Mouse (Mus musculus) layer of hippocampus, adult 8-10 months (tissue): ENCODE data around the gene Snx10. TPM values are rescaled to one million over a fixed set of nuclear protein-coding genes. Genes with fewer than 3 reads are reported as not detected.

Experiments
- DNase-seq, 2 experiments: peaks; one replicate each; pipeline ENCODE4 v3.0.0; 2022; ENCODE audit warnings: low spot score in 2 of 2
- total RNA-seq, 4 experiments: library from RNA; stranded (reverse); gene quantifications; 2 replicates each; pipeline ENCODE4 v1.2.4; 2022

Snx10 gene
- total RNA-seq, 4 experiments from 2014 or later: 95.0 to 117 (median 110) TPM

DNA sequence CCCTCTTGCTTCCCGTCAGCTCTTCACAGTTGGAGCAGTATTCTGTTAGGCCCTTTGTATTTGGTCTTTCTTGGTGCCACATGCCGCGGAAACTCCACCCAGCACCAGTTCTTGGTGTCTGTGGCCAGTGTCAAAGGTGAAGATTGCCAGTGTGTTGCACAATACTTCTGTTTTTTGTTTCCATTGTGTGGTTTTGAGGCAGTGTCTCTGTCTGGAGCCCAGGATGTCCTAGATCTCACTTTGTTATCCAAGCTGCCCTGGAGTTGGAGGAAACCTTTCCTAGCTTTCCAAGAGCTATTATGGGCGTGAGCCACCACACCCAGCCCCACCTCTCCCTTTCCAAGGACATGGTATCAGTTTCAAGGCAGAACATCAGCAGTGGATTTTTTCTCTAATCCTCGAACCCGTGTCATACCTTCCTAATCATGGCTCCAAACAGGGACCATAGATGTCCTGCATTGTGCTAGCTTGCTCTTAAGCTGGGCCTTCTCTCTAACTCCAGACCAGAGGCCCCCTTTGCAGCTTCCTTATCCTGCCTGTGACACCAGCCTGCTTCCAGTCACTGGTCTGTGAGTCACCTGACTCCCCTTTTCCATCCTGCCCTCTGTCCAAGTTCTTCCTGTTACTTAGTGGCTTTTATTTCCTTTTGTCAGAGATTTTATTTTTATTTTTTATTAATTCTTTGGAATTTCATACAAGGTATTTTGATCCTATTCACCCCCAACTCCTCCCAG lies 9.9 kb downstream of the Snx10 start:
- DNase-seq: no peak

DNA sequence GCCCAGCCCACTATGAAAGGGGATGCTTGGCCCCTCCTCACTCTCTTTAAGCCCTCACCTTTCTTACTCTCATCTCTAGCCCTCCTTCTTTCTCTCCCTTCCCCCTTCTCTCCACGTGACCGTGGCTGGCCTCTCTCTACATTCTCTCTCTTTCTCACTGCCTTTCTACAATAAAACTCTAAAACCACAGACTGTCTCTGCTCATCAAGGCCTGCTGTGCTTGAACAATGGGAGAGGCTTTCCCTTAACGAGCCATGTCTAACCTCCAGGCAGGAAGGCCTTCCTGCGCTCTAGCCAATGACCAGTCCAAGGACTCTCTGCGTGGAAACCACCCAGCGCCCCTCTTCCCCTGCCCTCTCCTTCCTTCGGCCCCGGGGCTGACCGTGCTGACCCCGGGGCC lies 11.9 kb downstream of the Snx10 start:
- no peak for DNase-seq

DNA sequence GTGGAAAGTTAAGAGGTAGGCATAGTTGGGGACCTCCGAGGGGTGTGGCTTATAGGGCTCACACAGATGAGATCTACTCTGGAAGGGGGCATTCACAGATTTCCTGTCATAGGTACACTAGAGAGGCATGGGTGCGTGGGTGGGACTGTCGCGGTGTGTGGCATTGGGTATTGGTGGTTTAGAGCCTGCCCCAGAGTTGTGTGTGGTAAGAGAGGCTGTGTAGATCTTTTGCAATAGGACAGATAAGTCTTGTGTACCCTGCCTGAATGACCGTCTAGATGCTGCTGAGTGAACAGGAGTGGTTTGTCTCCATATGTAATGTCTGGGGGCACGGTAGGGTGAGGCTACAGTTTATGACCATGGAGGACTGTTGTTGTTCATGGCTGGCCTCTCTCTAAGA lies 16.8 kb downstream of the Snx10 start:
- no peak for DNase-seq

DNA sequence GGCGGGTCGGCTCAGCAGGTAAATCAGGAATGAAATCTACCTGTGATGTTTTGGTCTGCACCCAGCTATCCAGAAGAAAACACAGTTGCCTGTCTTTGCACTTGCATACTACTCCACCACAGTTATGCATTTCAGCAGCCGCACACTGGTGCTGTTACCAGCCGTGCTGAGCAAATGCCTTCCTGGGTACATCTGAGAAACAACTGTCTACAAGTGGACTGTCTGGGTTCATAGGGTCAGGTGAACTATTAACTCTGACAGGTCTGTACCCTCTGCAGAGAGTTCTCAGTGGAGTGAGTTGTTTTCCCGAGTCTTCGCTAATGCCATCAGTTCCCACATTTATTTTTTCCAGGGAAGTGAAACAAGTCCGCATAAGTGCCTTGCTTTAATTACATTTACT lies 17.7 kb downstream of the Snx10 start:
- DNase-seq: no peak

DNA sequence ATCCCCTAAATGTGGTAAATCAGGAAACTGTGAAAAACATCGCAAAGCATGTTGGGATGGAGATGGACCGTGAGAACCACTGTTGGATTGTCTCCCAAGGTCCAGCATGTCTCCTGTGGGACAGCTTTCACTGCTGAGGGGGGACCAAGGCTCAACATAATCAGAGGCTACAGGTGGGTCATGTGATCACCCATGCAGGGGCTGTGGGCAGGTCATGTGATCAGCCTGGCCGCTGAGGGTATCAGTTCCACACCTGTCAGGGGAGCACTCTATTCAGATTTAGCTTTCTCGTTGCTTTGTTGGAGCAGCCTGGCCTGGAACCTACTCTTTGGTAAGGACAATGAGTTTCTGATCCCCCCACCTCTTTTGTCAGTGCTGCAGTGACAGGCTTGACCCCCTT lies 18.4 kb downstream of the Snx10 start:
- no peak for DNase-seq

DNA sequence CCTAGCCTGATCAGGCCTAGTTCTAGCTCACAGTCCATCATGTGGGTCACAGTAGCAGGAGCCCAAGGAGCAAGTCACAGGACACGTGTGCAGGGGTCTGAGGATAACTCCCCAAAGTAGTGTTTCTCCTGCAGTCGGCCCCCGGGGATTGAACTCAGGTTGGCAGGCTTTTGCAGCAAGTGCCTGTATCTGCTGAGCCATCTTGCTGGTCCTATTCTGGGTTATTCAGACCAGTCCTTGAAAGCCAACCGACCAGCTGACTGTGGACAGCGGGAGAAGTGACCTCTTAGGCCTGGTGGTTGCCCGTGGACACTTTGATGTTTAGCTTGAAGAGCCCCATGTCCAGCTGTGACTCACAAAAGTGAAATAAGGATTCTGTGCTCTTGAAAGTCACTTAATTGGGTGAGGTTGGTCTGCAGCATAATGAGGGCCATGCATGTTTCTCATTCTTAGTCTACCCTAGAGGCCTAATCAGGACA lies 20.0 kb downstream of the Snx10 start:
- DNase-seq: no peak

DNA sequence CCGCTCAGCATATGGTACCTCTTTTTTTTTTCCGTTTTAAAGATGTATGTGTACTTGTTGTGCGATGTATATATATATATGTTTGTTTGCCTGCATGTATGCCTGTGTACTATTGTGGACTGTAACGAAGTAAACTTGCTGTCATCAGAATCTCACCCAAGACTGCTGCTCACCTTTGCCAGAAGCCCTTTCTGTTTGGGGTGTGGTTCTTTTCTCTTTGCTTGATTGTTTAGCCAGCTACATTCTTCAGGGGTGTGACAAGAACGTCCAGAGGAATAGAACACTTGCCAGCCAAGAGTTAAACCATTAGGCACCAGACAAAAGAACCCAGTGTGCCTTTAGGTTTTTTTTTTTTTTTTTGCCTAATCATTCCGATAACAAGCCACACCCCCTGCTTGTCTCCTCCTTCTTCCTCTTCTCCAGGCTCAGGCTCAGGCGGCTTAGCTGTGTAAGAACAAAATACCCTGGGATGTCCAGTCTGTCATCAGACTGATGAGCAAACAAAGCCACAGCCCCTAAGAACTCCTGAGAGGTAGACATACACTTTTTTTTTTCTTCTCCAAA lies 20.5 kb downstream of the Snx10 start:
- no peak for DNase-seq

DNA sequence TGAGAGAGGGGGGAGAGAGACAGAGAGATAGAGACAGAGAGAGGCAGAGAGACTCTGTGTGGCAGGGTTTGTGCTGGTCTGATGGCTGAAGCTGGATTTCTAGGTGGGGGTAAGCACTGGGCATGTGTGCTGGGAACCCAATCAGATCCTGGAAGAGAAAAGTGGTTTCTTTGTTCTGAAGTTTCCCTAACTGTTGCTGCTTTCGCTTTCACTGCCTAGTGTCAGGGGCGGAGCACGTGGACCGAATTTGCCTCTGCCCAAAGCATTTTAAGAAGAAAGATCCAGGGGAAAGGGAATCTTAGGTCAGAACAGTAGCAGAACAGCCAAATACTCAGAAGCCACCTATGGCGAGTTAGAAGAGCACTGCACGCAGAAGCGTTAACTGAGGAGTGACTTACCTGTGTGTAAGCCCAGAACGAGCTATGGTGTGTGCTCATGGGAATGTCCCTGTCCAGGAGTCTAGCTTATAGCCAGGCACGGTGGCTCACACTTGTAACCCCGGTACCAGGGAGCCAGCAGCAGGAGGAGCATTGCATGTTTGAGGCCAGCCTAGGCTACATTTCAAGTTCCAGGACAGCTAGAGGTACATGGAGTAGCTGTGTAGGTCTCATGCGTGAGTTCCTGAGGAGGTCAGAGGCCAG lies 21.6 kb downstream of the Snx10 start:
- DNase-seq: no peak

DNA sequence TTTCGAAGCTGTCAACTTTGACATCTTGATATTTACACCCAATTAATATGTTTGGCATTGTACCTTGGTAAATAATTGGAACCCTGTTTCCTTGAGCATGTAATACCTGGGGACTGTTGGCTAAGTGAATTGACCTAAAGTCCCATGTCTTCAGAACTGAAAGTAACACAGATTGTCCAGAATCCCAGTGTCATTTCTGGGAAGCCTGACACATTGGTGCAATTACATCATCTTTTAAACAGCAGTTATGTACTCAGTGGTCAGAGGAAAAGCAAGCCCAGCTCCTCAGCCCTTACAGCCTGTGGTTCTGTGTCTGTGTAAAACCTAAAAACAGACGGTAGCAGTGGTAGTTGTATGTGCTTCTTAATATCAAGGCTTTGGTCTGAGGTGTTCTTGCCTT lies 22.4 kb downstream of the Snx10 start:
- no peak for DNase-seq

DNA sequence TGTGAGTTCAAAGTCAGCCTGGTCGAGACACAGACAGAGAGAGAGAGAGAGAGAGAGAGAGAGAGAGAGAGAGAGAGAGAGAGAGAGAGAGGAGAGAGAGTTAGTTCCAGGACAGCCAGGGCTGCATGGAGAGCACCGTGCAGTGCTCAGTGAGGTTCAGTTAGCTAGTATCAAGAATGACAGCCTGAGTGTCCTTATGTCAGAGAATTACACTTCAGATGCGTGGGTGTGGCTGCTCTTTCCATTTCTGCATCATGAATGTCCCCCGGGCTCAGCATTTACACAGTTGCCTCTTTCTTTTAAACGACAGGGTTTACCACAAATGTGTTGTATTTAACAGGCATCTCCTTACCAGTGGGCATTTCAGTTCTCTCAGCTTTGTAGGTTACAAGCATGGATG lies 25.1 kb downstream of the Snx10 start:
- DNase-seq: no peak

DNA sequence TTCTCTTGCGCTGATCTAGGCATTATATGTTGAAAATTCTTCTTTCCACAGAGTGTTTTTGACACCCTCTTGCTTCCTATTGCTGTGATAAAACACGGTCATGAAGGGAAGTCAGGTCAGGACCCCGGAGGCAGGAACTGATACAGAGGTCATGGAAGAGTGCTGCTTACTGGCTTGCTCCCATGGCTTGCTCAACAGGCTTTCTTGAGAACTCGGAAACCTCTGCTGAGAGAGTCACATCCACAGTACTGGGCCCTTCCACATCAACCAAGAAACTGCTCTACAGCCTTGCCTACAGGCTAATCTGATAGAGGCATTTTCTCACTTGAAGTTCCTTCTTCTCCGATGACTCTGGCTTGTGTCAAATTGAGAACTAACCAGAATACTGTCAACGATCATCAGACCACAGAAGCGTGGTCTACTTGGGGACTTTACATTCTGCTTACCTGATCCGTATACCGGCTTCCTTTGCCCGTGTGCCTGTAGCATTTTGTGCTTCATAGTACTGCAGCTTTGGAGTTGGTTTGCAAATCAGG lies 27.6 kb downstream of the Snx10 start:
- DNase-seq: no peak

DNA sequence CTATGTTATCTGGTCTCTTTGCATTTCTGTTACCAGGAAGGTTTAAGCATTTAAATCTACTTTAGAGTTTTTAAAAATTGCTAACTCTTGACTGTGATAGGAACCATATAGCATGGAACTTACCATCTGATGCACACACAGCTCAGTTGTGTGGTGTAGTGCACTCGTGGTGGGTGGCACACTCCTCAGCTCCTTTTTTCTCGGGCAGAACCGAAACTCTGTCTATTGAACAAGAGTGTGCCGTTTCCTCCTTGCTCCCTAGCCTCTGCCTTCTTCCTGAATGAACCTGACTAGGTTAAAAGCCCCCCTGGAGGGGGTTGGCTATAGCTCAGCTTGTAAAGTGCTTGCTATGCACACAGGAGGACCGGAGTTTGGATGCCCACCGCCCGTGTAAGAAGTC lies 32.9 kb downstream of the Snx10 start:
- DNase-seq: no peak

DNA sequence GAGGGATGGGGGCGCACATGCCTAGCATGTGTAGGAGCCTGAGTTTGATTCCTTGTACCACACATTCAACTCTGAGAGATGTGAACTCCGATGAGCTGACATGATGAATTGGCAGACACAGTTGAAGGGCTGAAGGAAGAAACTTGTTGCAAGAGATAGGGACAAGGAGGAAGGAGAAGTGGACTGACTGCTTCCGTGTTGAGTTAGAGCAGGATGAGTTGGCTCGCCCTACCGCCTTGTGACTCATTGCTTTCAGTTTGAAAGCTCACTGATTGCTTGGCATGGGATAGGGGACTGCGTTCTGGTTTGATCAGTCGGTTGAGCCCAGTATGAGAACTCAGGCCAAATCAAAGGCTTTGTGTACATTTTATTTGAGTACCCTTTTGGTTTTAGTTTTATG lies 34.6 kb downstream of the Snx10 start:
- no peak for DNase-seq

DNA sequence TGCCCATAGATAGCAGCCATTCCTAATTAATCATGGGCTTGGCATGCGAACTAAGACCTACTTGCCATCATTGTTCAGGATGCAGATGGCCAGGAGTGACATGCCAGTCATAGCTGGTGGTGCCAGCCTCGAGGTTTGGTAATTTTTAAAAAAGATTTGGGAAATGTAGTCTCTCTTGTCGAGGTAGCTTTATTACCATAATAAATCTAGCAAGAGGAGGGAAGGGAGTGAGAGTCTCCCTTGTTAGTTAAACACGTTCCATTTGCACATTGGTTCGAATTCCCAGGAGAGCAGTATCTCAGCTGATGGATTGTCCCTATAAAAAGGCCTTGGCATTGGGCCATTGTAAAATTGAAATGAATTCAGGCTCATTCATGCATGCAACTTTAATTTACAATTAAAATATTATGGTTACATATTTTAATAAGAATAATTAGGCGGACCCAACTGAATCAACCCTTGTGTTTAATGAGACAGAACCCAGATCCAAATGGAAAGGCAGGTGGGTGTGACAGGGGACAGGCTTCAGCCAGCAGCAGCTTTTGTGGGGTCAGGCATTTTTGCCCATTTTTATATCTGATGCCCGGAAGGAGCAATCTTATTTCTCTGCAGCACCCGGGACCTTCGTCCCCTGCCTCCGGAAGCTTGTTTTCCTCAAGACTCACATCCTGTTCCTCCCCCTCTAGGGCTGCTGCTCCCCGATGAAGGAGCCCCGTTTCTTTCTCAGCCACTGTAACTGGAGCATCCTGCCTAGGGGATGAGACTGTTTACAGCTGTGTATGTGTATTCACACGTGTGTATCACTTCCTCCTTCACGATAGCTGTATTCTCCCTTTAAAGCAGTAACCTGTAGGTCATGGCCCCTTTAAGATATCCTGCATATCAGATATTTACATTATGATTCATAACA lies 43.3 kb downstream of the Snx10 start:
- no peak for DNase-seq

DNA sequence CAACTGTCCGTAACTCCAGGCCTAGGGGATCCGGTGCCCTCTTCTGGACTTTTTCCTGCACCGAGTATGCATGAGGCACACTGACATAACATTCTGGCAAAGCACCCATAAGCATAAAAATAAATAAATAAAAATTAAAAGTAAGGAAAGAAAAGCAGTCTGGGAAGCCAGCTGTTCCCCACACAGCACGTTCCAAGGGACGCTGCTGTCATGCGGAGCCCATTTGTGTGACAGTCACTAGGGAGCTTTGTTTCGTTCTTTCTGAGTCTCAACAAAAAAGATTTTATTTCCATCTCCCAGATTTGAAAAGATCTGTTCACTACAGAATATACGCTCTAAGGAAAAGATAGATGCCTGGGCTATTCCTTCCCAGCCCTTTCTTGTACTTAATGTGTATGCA lies 45.4 kb downstream of the Snx10 start:
- no peak for DNase-seq

DNA sequence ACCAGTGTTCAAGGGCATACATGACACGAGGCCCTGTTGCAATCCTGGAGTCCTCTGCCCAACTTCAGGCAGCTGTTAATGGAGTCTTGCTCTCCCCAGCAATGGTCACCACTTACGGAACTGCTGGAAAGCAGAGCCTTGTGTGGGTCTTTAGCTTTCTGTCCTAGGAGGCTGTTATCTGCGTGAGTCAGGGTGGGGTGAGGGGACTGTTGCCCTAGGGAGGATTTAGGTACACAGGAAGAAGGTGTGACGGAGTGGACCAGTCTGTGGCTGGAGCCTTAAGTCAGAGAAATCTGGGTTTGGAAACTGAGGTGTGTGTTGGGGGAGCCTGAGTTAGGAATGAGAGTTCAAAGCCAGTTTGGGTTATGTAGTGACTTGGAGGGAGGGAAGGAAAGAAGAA lies 49.4 kb downstream of the Snx10 start:
- DNase-seq: no peak

DNA sequence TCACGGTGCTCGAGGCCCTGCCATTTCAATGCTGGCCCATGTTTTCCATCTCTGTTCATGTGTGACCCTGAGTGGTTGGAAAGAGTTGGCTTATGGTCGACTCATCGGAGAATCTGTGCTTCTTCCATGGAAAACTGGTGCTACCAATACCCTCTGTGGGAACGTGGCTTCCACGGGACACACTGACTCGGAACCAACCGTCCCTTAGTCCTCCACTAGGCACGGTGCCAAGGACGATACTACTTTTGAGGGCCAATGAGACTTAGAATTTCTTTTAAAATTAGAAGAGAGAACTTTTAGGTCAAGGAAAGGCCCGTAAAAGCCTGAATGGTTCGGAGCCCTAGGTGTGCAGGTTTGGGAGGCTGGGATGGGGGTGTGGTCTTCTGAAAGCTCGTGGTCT lies 50.4 kb downstream of the Snx10 start:
- no peak for DNase-seq

DNA sequence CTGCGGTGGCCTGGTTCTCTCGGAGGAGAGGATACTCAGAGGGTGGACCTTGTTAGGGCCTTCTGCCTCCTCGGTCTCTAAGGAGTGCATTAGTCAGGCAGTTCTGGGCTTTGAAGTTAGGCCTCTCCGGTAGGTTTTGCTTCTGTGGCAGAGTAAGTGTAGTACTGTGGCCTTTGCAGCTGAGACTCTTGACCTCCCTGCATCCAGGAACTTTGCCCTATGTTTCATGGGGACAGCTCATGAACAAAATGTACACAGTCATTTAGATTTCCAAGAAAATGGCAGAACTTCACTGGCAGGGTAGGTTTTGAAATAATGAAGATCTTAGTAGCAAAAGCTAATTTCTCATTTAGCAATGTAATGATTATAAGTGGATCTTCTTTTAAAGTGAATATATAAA lies 54.7 kb downstream of the Snx10 start:
- no peak for DNase-seq

DNA sequence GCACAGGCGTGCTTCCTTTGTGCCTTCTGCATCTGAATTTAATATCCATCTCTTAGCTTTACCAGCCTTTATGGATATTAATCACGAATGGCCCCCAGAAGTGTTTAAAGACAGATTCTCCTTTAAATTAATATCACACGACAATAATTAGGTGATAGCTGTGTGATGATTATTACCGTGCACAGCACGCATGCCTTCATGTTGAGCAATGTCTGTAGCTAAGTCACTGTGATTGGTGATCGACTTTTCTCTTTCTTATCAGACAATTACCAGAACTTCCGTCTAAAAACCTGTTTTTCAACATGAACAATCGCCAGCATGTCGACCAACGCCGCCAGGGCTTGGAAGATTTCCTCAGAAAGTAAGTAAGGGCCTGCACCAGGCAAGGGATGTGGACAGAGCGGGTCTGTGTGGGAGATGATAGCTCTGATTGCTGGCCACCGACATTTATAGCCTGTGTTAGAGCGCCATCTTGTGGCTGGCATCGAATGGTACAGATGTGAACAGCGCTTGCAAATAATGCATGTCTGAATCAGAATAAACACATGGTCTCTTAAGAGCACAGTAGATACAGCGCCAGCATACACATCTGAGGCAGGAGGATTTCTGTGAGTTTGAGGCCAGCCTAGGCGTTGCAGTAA lies 56.5 kb downstream of the Snx10 start:
- peak; percentile 62 to 86 for DNase-seq

DNA sequence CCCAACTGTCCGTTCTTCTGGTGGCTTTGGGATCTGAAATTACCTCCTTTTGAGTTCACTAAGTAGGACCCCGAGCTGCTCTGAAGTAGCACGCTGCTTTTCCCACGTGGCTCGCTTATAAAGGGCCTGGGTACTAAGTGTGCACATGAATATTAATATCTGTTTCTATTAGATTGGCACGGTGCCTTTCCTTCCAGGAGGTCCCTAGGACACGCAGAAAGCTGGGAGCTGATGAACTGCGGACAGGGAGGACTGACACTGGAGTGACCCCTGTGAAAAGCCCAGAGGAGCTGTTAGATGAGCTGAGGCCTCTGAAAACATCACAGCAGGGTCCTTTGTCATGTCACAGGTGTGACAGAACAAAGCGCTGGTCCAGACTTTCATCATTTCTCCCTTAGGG lies 57.7 kb downstream of the Snx10 start:
- DNase-seq: no peak

DNA sequence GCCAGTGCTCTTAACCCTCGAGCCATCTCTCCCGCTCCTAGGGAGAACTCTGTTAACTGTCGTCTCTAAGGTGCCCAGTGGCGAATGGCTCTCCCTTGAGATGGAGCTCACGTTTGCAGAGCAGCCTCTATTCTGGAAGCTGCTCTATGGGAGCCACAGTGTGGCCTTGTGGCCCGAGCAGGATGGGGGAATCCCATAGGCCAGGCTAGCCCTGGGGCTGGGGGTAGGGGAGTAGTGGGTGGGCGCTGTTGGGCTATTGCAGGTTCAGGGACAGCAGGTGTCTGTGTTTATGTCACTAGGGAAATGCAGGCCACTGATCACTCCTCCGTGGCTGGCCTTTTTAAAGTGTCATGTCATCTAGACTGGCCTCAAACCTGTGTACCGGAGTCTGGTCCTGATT lies 58.4 kb downstream of the Snx10 start:
- DNase-seq: no peak
